Mouse (Mus musculus): ENCODE measurements at regions not wholly inside any gene's neighbourhood (a gene's known extent, or its start where the extent isn't known, plus 50 kb on each side); places are given as distances from the start of the nearest gene placed in this dataset.

- no peak for DNase-seq
Observed at GRCm38 (mm10) chr1:12344726-12345438, 931.0 kb downstream of the A830018L16Rik start.

DNA sequence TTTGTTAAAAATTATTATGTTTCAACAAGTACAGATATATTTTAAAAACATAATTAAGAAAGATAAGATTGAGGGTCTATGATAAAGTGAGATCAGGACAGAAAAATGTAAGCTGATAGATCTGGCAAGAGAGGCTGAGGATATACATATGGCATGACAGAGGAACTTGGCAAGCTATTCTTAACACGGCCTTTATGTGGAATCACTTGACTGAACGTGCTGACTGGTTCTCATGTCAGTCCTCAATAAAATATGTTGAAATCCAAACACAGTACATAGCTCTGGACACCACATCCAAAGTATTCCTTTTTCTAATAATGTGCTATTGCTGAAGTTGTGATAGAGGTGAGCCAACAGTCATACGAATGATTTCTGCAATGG, 931.5 kb downstream of the A830018L16Rik start:
- no peak for DNase-seq

GRCm38 (mm10) chr1:12354531-12354930, 940.6 kb downstream of the A830018L16Rik start:
- DNase-seq = no peak

- no peak for DNase-seq
Observed at GRCm38 (mm10) chr1:12367872-12368271, 954.0 kb downstream of the A830018L16Rik start.

GRCm38 (mm10) chr1:12372968-12373367, 959.1 kb downstream of the A830018L16Rik start:
- DNase-seq = peak; percentile 72

GRCm38 (mm10) chr1:12398146-12398884, 984.4 kb downstream of the A830018L16Rik start:
- DNase-seq = peak; percentile 88

DNA sequence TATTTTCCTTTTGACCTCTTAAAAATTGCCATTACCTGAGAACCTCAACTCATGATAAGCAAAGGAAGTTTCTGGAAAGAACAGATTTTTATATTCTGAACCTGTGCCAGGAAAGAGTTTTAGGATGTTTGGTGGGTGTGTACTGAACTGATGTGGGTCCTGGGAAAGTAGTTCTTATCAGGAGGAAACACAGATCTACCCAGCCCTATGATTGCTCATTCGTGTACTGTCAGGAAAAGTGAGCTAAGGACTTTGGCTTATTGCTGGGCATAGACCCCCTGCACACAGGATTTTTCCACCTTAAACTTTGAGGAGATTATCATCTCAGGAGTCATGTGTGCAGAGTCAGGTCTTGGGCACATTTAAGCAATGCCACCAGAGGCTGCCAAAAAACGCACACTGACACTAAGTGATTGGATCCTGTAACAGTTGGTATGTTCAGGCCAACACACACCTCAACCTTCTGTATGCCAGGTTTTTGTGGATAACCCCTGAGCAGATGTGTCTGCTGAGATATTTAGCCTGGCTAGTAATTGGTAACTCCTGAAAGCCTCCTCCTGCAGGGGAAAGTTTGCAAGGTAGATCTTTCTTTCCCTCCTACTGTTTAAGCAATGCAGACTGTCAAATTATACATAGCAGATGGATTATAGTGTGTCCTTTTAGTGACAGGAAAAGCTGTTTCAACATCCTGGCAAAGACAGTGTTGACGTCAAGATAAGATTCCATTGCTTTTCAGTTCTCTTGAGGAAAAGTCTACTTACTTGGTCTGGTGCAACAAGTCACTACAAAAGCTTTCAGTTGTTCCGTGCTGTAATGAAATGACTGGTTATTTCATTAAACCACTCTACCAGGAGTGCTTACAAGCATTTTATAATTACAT, 991.7 kb downstream of the A830018L16Rik start:
- peak; percentile 97 for DNase-seq

GRCm38 (mm10) chr1:12409738-12410523, 996.0 kb downstream of the A830018L16Rik start:
- no peak for DNase-seq

- DNase-seq = no peak
Observed at GRCm38 (mm10) chr1:12410524-12410886, 996.6 kb downstream of the A830018L16Rik start.

DNA sequence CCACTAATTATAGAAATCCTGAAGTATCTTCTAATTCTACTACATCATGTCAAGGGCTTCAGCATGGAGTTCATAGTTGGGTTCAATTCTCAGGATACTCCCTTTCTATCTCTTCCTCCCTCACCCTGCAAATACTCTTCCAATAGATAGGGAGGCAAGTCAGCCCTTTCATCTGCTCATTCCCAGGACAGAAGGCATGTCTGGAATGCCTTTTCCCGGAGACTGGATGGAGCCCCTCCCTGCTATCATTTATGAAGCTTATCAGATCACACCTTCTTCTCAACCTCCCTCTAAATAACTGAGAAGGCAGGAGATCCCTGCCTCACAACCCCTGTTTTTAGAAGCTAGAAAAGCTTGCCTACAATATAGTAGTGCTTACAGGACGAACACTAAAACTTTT, 1010.6 kb downstream of the A830018L16Rik start:
- DNase-seq = peak; percentile 83

DNA sequence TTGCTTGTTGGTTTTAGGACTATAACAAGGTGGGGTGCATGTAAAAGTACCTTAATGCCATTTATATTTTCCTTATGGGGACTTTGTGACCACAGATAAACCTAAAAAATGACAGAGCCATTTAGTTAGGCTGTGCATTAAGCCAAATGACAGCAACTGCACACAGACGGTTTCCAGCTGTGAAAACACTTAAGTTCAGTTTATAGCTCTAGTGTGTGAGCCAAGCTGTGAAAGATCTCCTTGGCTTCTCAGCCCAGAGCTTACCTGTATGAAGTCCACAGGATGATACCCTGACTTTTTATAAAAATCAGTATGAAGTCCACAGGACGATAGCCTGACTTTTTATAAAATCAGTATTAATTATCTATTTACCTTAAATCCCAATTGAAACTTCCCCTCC, 1024.0 kb downstream of the A830018L16Rik start:
- DNase-seq = no peak

GRCm38 (mm10) chr1:12466255-12466654, 1052.3 kb downstream of the A830018L16Rik start:
- peak; percentile 87 for DNase-seq

GRCm38 (mm10) chr1:12478983-12479763, 1065.3 kb downstream of the A830018L16Rik start:
- DNase-seq = no peak

GRCm38 (mm10) chr1:12500442-12500841, 1086.5 kb downstream of the A830018L16Rik start:
- DNase-seq = peak; percentile 89

DNA sequence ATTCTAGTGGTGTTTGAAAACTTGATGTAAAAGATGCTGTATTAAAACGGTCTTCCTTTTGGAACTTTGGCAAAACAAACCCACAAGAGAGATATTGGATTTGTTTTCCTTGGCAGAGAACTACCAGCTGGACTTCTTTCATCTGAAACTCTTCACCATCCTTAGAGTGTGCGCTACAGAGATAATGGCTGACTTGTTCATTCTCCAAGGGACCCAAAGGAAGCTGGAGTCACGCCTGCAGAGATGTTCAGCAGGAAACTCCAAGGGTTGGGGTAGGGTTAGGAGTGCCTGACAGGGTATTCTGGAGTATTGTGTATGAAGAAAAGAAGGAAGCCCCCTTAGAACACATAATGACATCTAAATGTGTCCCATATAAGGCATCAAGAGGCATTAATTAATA, 1094.1 kb downstream of the A830018L16Rik start:
- DNase-seq = peak; percentile 86

- no peak for DNase-seq
Observed at GRCm38 (mm10) chr1:12510129-12510816, 1096.4 kb downstream of the A830018L16Rik start.

DNA sequence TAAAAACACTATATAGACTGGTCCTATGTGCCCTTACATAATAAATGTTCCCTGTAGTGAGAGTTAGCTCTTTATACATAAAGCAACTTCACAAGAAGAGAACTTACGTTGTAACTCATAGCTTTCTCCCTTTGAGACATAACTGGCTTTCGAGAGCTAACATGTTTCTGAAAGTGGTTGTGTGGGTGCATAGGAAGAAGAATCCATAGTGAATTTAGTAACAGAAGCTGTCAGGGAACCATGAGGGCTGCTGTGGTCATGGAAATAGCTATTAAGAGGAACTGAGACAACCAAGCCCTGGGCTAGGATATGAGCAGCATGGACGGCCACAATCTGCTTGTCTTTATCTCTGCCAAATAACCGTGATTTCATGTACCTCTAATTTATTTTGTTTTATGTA, 1105.7 kb downstream of the A830018L16Rik start:
- no peak for DNase-seq

DNA sequence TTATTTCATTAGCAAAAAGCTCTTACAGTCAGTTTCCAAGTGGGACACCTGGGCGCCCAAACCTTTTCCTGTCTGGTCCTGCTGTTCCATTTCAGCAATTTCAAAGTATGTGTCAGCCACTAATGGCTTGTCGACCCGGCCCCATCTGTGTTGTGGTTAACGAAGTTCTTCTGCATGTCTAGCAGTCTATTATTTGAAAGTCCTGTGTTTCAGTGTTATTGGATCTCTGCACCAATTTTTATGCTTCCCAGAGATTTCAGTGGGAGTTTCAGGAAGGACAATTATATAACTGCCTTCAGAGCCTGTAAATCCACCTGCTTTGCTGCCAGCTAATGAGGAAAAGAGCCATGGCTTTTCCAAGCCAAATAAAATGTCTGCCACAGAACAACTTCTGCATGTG, 1142.0 kb downstream of the A830018L16Rik start:
- no peak for DNase-seq

DNA sequence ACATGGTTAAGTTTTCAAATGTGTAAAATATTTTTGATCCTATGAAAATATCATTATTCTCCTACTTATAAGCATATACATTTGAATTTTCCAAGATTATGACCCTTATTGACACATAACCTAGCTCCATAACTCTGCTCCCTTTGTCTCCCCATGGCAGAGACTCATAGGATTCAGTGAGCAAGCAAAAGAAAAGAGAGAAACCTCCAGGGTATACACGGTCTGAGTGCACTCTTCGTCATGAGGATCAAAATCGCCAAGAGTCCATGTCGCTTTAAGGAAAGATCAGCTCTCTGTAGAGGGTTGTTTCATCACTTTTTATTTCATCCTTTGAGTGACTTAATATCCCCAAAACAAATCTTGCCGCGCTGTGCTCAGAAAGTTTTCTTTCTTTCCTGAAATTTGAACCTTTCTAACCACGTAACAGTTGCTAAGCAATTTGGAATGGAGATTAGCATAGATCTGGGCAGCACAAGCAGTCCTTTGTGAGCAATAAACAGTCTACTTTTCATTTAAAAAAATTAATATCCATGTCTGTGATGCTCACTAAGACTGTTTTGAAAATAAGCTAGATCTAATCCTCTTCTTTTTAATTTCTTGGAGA, 1158.0 kb downstream of the A830018L16Rik start:
- no peak for DNase-seq

DNA sequence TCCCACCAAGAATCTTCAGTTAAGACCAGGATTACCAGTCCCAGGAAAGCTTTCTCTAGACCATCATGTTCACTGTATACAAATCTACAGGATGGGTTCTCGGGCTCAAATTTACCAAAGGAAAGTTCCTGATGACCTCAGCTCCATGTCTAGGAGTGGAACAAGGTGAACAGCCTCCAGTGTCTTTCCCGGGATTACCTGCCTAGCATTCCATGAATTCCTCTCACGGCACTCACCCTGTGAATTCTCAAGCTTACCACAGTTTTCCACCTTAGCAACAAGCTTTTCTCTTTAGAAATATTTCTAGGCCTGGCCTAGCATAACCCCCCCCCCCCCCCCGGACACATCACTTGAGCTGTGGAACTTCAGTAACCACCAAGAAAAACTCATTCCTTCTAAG, 1158.9 kb downstream of the A830018L16Rik start:
- DNase-seq = no peak

DNA sequence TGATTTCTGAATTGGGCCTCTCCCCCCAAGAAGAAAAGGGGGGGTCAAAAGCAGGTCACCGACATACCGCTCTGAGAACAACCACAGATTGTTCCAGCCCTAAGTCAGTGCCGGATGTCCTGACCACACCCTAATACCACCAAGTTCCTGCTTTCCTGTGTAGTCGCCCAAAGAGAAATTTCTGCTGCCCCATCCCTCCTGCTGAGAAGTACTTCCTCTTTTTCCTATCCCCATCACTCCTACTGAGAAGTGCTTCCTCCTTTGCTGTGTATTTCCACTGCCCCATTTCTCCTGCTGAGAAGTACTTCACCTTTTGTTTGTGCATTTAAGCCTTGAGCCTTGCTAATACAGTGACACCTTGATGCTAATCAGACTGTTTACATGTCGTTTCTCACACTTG, 1160.4 kb downstream of the A830018L16Rik start:
- DNase-seq = peak; percentile 77
